8 mouse cellular contexts compared by ENCODE assay signal in the genomic region with DNA sequence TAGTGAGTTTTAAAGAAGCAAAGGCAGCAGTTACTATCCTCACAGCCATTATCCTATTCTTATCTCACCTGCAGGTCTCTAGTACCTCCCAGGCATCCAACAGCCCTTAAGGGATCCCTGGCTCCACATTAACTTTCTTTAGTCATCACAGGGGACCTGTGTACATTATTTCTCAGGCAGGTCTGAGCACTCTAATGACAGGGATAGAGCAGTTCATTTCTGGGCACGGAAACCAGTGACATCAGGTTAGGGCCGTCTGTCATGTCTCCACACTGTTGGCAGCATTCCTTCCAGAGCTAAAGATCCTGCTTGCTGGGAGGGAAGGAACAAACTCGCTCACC. TPM values are rescaled to one million over a fixed set of nuclear protein-coding genes. Genes with fewer than 3 reads are reported as not detected.
DNase-seq lines count a peak whose midpoint lies in the region; ATAC-seq and TF ChIP-seq lines count a peak whose summit lies in the region.

No protein-coding gene starts in this region.

- peak overlapping the region; percentile 47 for H3K4me2 ChIP-seq in heart, postnatal 0 days (ENCODE audit: low read depth, low read length)
- H3K4me2 ChIP-seq in hindbrain, embryonic 16.5 days (ENCODE audit: low read length): peak overlapping the region; percentile 89
- peak overlapping the region; percentile 86 for H3K4me2 ChIP-seq in midbrain, embryonic 16.5 days (ENCODE audit: low read length)

- TF ChIP-seq CTCF in heart, postnatal 0 days (IDR thresholded peaks at IDR 0.05; ENCODE audit: low read depth): no peak

- no peak overlapping the region for H3K27ac ChIP-seq in heart, postnatal 0 days (ENCODE audit: low read depth)
- H3K27ac ChIP-seq in brown adipose tissue, adult 24 weeks (replicated peaks; ENCODE audit: low read depth, low read length): 0 out of 2 replicates have a peak overlapping the region, but pooled peaks have one; percentile 25
- no peak overlapping the region for H3K27ac ChIP-seq in hindbrain, embryonic 16.5 days (ENCODE audit: low read depth, low read length)
- H3K27ac ChIP-seq in midbrain, embryonic 16.5 days (ENCODE audit: low read length): no peak overlapping the region

- no peaks in the 10 kb centered on the region for H3K36me3 ChIP-seq in heart, postnatal 0 days (replicated peaks; ENCODE audit: control insufficient read depth, insufficient read depth, low read length)
- H3K36me3 ChIP-seq in hindbrain, embryonic 16.5 days (ENCODE audit: control insufficient read depth, insufficient read depth, low read length): no peaks in the 10 kb centered on the region
- no peaks in the 10 kb centered on the region for H3K36me3 ChIP-seq in midbrain, embryonic 16.5 days (ENCODE audit: control insufficient read depth, insufficient read depth, low read length)

- no peaks in the 10 kb centered on the region for H3K9me3 ChIP-seq in heart, postnatal 0 days (replicated peaks; ENCODE audit: control insufficient read depth, low read length)
- no peaks in the 10 kb centered on the region for H3K9me3 ChIP-seq in hindbrain, embryonic 16.5 days (ENCODE audit: control insufficient read depth, low read length)
- no peaks in the 10 kb centered on the region for H3K9me3 ChIP-seq in midbrain, embryonic 16.5 days (replicated peaks; ENCODE audit: control insufficient read depth, low read length, poor library complexity, severe bottlenecking)

- TF ChIP-seq EP300 in heart, postnatal 0 days (IDR thresholded peaks at IDR 0.05; ENCODE audit: low read depth): no peak

- no peak for ATAC-seq in heart, postnatal 0 days (ENCODE audit: insufficient read depth, low read depth)
- no peak for ATAC-seq in hindbrain, embryonic 16.5 days
- ATAC-seq in midbrain, embryonic 16.5 days: peak; percentile 78; the same call in 1 of the 2 replicates
- no peak for ATAC-seq in cerebellum, adult (ENCODE audit: insufficient number of reproducible peaks, low FRiP score, low TSS enrichment)

- intact Hi-C loops in left cerebral cortex, postnatal 25 days (cut with DNase I): loop anchor here (5.0 kb wide), 2 partner anchors 54 to 276 kb away; no protein-coding TSS in a partner anchor

- DNase-seq in heart, postnatal 0 days (ENCODE audit: low spot score): no peak
- no peak for DNase-seq in heart, adult 9 months (ENCODE audit: low spot score in 2 of 2)
- no peak for DNase-seq in thymus, adult 18-20 months
- no peak for DNase-seq in left cerebral cortex, postnatal 25 days (ENCODE audit: low spot score in 2 of 2)

- H3K4me1 ChIP-seq in heart, postnatal 0 days (ENCODE audit: control insufficient read depth, insufficient read depth): no peaks in the 10 kb centered on the region
- no peaks in the 10 kb centered on the region for H3K4me1 ChIP-seq in brown adipose tissue, adult 24 weeks (ENCODE audit: control insufficient read depth, insufficient read depth, insufficient read length, low read length)
- peaks cover 10% of the 10 kb centered on the region for H3K4me1 ChIP-seq in hindbrain, embryonic 16.5 days (ENCODE audit: control insufficient read depth, insufficient read depth, low read depth, low read length)
- H3K4me1 ChIP-seq in midbrain, embryonic 16.5 days (ENCODE audit: control insufficient read depth, insufficient read depth, low read length): peaks cover 11% of the 10 kb centered on the region

- peak overlapping the region; percentile 97 for H3K4me3 ChIP-seq in heart, postnatal 0 days (ENCODE audit: low read depth, low read length)
- peak overlapping the region; percentile 36 for H3K4me3 ChIP-seq in brown adipose tissue, adult 24 weeks (ENCODE audit: insufficient read depth, low read depth, low read length)
- H3K4me3 ChIP-seq in hindbrain, embryonic 16.5 days (ENCODE audit: low read length): peak overlapping the region; percentile 95
- H3K4me3 ChIP-seq in midbrain, embryonic 16.5 days (ENCODE audit: low read depth, low read length): peak overlapping the region; percentile 93

- no peak overlapping the region for H3K9ac ChIP-seq in heart, postnatal 0 days (replicated peaks; ENCODE audit: low read depth, low read length)
- H3K9ac ChIP-seq in hindbrain, embryonic 16.5 days (ENCODE audit: low read depth, low read length): no peak overlapping the region
- H3K9ac ChIP-seq in midbrain, embryonic 16.5 days (ENCODE audit: low read depth, low read length): peak overlapping the region; percentile 84; the same call in 1 of the 2 replicates

- WGBS in heart, postnatal 0 days: 1% methylated on average over 3 of the region's 3 CpGs
- WGBS in hindbrain, embryonic 16.5 days: 0% methylated on average over 3 of the region's 3 CpGs
- WGBS in midbrain, embryonic 16.5 days: 0% methylated on average over 3 of the region's 3 CpGs

- no peaks in the 10 kb centered on the region for H3K27me3 ChIP-seq in heart, postnatal 0 days (ENCODE audit: control insufficient read depth, insufficient read depth, low read length)
- no peaks in the 10 kb centered on the region for H3K27me3 ChIP-seq in hindbrain, embryonic 16.5 days (replicated peaks; ENCODE audit: control insufficient read depth, insufficient read depth, low read length)
- H3K27me3 ChIP-seq in midbrain, embryonic 16.5 days (ENCODE audit: control insufficient read depth, insufficient read depth, low read depth, low read length): no peaks in the 10 kb centered on the region

RNA-seq across cellular contexts. Expression of a gene that starts 0.4 kb away (rescaled TPM):
- total RNA-seq in heart, postnatal 0 days (2014; rRNA removed; ENCODE audit: low replicate concordance): 13.3 and 19.9 TPM in 2 replicates
- polyA plus RNA-seq in heart, postnatal 0 days (2015; fragmentation: Nextera tagmentation; extraction: Ambion mirVana): 16.1 TPM in 2 replicates
- polyA plus RNA-seq in brown adipose tissue, adult 24 weeks (2012; ENCODE audit: insufficient read depth, insufficient read length, missing spikeins): 9.7 and 10.3 TPM in 2 replicates
- 21.8 and 24.9 TPM in 2 replicates for polyA plus RNA-seq in hindbrain, embryonic 16.5 days (2015; fragmentation: Nextera tagmentation; extraction: Ambion mirVana)
- 18.9 and 21.6 TPM in 2 replicates for polyA plus RNA-seq in midbrain, embryonic 16.5 days (2015; fragmentation: Nextera tagmentation; extraction: Ambion mirVana)
- 10 to 100 TPM; 22.6 to 32.0 TPM for total RNA-seq in left cerebral cortex, postnatal 25 days (2021)

RNA-seq across cellular contexts. Expression of a gene that starts 9.7 kb away (rescaled TPM):
- not detected in 2 replicates for total RNA-seq in heart, postnatal 0 days (2014; rRNA removed; ENCODE audit: low replicate concordance)
- polyA plus RNA-seq in heart, postnatal 0 days (2015; fragmentation: Nextera tagmentation; extraction: Ambion mirVana): not detected in 2 replicates
- not detected in 2 replicates for polyA plus RNA-seq in brown adipose tissue, adult 24 weeks (2012; ENCODE audit: insufficient read depth, insufficient read length, missing spikeins)
- 0.05 TPM in 1 of 2 replicates, not detected in the other for polyA plus RNA-seq in hindbrain, embryonic 16.5 days (2015; fragmentation: Nextera tagmentation; extraction: Ambion mirVana)
- polyA plus RNA-seq in midbrain, embryonic 16.5 days (2015; fragmentation: Nextera tagmentation; extraction: Ambion mirVana): not detected in 2 replicates
- not detected for total RNA-seq in left cerebral cortex, postnatal 25 days (2021)

Comparison
In these comparisons a context has a peak if more than half of its experiments do, and no peak if none do; other contexts are left out.
1. H3K4me3 ChIP-seq: peak in every context shown above with its lines; median percentile 97 in heart, postnatal 0 days; 95 in hindbrain, embryonic 16.5 days; 93 in midbrain, embryonic 16.5 days; 36 in brown adipose tissue, adult 24 weeks.